Mouse (Mus musculus): ENCODE measurements around the gene Macrod2. TPM values are rescaled to one million over a fixed set of nuclear protein-coding genes. Genes with fewer than 3 reads are reported as not detected.

Macrod2 gene
- total and polyA plus RNA-seq, 2 experiments from 2014 or later: 5.5 to 17.4 TPM

DNA sequence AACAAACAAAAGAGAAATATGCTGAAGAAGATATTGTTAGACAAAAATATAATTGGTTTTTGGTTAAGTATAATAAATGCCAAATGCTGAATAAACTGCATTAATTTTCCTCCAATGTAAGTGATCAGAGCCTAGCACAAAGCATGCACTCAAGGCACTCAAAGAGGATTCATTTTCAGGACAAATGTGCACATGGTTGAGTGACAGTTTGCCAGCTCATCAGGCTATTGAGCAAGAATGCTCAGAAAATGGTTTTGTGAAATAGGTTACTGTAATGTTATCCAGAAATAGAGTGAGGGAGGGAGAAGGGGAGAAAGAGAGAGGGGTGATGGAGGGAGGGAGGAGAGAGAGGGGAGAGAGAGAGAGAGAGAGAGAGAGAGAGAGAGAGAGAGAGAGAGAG is 1268.9 kb downstream of the Macrod2 start:
- Histone ChIP-seq H3K4me2 (ENCODE audit: low read depth, low read length) (no peak overlapping the region), H3K9me3 (replicated peaks; ENCODE audit: control insufficient read depth, low read length) (no peaks in the 10 kb centered on the region)

DNA sequence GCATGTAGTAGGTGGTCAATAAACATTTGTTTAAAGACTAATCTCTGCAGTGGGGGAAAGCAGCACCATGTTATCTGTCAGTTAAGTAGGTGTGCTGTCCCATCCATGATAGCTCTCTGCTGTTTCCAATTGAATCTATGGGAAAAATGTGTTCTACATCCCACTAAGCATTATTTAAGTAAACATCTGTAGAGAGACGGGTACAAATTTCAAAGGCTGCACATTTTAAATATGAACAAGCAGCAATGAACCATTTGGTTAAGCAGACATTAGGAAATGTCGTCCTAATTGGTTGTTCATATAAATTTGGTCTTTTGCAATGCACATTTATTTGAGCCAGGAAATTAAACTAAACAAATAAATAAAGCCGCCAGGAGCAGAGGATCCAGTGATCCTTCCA is 1277.7 kb downstream of the Macrod2 start:
- WGBS: 82% methylated on average over 3 of the region's 3 CpGs
- Histone ChIP-seq H3K36me3 (replicated peaks; ENCODE audit: control insufficient read depth, insufficient read depth, low read length) (no peaks in the 10 kb centered on the region), H3K27me3 (ENCODE audit: control insufficient read depth, insufficient read depth, low read length) (no peaks in the 10 kb centered on the region), H3K4me3 (ENCODE audit: low read depth, low read length) (no peak overlapping the region), H3K27ac (ENCODE audit: low read depth) (no peak overlapping the region), H3K9ac (replicated peaks; ENCODE audit: low read depth, low read length) (no peak overlapping the region), H3K9me3 (replicated peaks; ENCODE audit: control insufficient read depth, low read length) (no peaks in the 10 kb centered on the region), H3K4me2 (ENCODE audit: low read depth, low read length) (no peak overlapping the region), H3K4me1 (ENCODE audit: control insufficient read depth, insufficient read depth) (no peaks in the 10 kb centered on the region)
- ATAC-seq (ENCODE audit: insufficient read depth, low read depth): no peak
- DNase-seq (ENCODE audit: low spot score): no peak
- TF ChIP-seq CTCF (IDR thresholded peaks at IDR 0.05; ENCODE audit: low read depth) (no peak), EP300 (IDR thresholded peaks at IDR 0.05; ENCODE audit: low read depth) (no peak)

More for the DNA sequence above, 1268.9 kb downstream of the Macrod2 start:
- H3K9ac ChIP-seq (replicated peaks; ENCODE audit: low read depth, low read length): no peak overlapping the region
- no peak for DNase-seq (ENCODE audit: low spot score)
- no peaks in the 10 kb centered on the region for H3K36me3 ChIP-seq (replicated peaks; ENCODE audit: control insufficient read depth, insufficient read depth, low read length)
- ATAC-seq (ENCODE audit: insufficient read depth, low read depth): no peak
- no peaks in the 10 kb centered on the region for H3K27me3 ChIP-seq (ENCODE audit: control insufficient read depth, insufficient read depth, low read length)
- no peaks in the 10 kb centered on the region for H3K4me1 ChIP-seq (ENCODE audit: control insufficient read depth, insufficient read depth)
- no peak for TF ChIP-seq CTCF (IDR thresholded peaks at IDR 0.05; ENCODE audit: low read depth)
- TF ChIP-seq EP300 (IDR thresholded peaks at IDR 0.05; ENCODE audit: low read depth): no peak
- no peak overlapping the region for H3K27ac ChIP-seq (ENCODE audit: low read depth)
- H3K4me3 ChIP-seq (ENCODE audit: low read depth, low read length): no peak overlapping the region

DNA sequence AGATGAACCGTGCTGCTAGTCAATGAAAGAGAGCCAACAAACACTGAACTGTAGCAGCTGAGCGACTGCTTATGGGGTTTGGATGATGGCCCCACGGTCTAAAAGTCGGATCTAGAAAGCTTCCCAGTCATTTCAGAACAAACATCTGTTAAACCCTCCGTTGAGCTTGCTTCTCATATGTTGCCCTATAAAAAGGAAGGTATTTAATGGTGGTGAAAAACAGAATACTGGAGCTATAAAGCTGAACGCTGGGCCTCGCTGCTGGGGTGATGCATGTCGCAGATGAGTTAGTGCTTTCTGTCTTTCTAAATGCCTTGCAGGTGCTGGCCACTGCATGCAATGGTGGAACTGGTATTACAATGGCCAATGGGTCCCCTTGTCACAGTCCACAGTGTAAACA is 1278.3 kb downstream of the Macrod2 start:
- H3K4me3 ChIP-seq (ENCODE audit: low read depth, low read length): no peak overlapping the region
- H3K4me2 ChIP-seq (ENCODE audit: low read depth, low read length): no peak overlapping the region
- H3K27ac ChIP-seq (ENCODE audit: low read depth): no peak overlapping the region
- no peak for DNase-seq (ENCODE audit: low spot score)
- no peak for TF ChIP-seq CTCF (IDR thresholded peaks at IDR 0.05; ENCODE audit: low read depth)
- no peak for TF ChIP-seq EP300 (IDR thresholded peaks at IDR 0.05; ENCODE audit: low read depth)
- no peak for ATAC-seq (ENCODE audit: insufficient read depth, low read depth)
- H3K9me3 ChIP-seq (replicated peaks; ENCODE audit: control insufficient read depth, low read length): no peaks in the 10 kb centered on the region
- 79% methylated on average over 8 of the region's 8 CpGs for WGBS
- H3K36me3 ChIP-seq (replicated peaks; ENCODE audit: control insufficient read depth, insufficient read depth, low read length): no peaks in the 10 kb centered on the region
- no peaks in the 10 kb centered on the region for H3K27me3 ChIP-seq (ENCODE audit: control insufficient read depth, insufficient read depth, low read length)
- H3K9ac ChIP-seq (replicated peaks; ENCODE audit: low read depth, low read length): no peak overlapping the region
- no peaks in the 10 kb centered on the region for H3K4me1 ChIP-seq (ENCODE audit: control insufficient read depth, insufficient read depth)

DNA sequence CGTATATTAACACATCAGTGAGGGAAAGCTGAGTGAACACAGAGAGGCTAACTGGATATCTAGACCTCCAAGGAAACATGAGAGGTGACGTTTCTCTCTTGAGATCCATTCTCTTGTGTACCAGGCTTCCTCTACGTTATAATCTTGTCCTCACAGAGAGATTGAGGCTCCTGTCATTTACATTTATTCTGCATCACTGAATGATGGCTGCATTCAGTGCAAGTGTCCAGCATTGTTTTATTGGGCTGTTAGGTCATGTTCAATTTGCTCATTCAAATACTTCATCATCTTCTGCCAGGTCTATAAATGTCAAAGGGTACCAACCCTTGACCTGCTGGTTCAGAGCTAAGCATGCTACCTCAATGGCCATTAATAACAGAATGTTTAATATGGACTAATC is 1302.4 kb downstream of the Macrod2 start:
- Histone ChIP-seq H3K27me3 (ENCODE audit: control insufficient read depth, insufficient read depth, low read length) (no peaks in the 10 kb centered on the region), H3K4me2 (ENCODE audit: low read depth, low read length) (no peak overlapping the region), H3K9me3 (replicated peaks; ENCODE audit: control insufficient read depth, low read length) (peaks cover 9% of the 10 kb centered on the region; the same call in 1 of the 2 replicates), H3K4me3 (ENCODE audit: low read depth, low read length) (no peak overlapping the region), H3K36me3 (replicated peaks; ENCODE audit: control insufficient read depth, insufficient read depth, low read length) (no peaks in the 10 kb centered on the region), H3K9ac (replicated peaks; ENCODE audit: low read depth, low read length) (no peak overlapping the region), H3K4me1 (ENCODE audit: control insufficient read depth, insufficient read depth) (peaks cover 9% of the 10 kb centered on the region), H3K27ac (ENCODE audit: low read depth) (no peak overlapping the region)
- 62% methylated on average over 3 of the region's 3 CpGs for WGBS
- no peak for DNase-seq (ENCODE audit: low spot score)
- no peak for ATAC-seq (ENCODE audit: insufficient read depth, low read depth)
- no peak for TF ChIP-seq CTCF (IDR thresholded peaks at IDR 0.05; ENCODE audit: low read depth)
- TF ChIP-seq EP300 (IDR thresholded peaks at IDR 0.05; ENCODE audit: low read depth): no peak

DNA sequence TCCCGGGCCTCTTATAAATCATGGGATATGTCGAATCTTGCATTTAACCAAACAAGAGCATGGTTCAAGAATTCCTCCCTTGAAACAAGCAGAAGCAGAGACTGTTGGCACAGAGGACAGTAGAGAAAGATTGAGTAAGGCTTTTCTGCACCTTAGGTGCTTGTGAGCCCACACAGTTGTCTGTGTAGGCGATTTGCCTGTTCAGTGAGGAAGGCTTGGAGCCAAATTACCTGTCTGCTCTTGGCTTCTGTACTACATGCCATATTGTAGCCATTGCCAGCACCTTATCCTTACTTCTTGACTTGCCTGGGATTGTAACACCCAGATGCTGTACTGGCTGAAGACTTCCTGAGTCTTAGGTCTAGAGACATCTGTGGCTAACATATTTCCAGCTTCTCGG is 1303.2 kb downstream of the Macrod2 start:
- no peaks in the 10 kb centered on the region for H3K27me3 ChIP-seq (ENCODE audit: control insufficient read depth, insufficient read depth, low read length)
- no peak for ATAC-seq (ENCODE audit: insufficient read depth, low read depth)

DNA sequence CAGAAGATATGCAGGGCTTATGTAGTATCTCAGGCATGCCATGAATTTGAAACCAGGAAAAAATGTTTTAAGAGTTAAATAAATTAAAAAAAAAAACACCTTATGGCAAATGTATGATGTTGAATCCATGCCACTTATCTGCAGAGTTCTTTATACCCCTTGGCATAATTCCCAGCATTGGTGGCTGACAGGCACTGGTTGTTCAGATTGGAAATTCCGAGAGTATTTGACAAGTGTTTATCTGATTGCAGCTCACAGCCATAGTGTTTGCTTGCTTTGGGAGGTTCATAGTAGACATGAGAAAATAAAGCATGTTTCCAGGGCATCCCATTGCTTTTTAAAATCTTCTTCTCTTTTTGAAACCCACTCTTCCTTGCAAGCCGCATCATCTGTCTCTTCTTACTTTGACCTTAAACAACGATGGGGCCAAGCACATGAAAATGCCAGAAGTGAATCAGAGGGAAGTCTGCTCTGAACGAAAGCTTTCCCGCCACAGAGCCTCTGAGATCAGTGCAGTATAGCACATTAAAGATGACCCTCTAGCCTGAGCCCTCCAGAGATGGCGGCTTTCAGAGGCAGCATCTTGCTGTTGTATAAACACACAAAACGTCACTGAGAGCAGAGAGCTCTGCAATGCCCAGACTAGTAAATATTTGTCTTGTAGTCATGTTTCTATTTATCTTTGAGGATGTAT is 1305.8 kb downstream of the Macrod2 start:
- no peak overlapping the region for H3K27ac ChIP-seq (ENCODE audit: low read depth)
- H3K9me3 ChIP-seq (replicated peaks; ENCODE audit: control insufficient read depth, low read length): no peaks in the 10 kb centered on the region
- TF ChIP-seq EP300 (IDR thresholded peaks at IDR 0.05; ENCODE audit: low read depth) (no peak), CTCF (IDR thresholded peaks at IDR 0.05; ENCODE audit: low read depth) (no peak)
- WGBS: 35% methylated on average over 7 of the region's 7 CpGs
- no peak overlapping the region for H3K9ac ChIP-seq (replicated peaks; ENCODE audit: low read depth, low read length)
- H3K4me3 ChIP-seq (ENCODE audit: low read depth, low read length): no peak overlapping the region
- DNase-seq (ENCODE audit: low spot score) (no peak), ATAC-seq (ENCODE audit: insufficient read depth, low read depth) (no peak)
- H3K27me3 ChIP-seq (ENCODE audit: control insufficient read depth, insufficient read depth, low read length): no peaks in the 10 kb centered on the region
- H3K4me1 ChIP-seq (ENCODE audit: control insufficient read depth, insufficient read depth): peaks cover 9% of the 10 kb centered on the region
- H3K4me2 ChIP-seq (ENCODE audit: low read depth, low read length): no peak overlapping the region
- no peaks in the 10 kb centered on the region for H3K36me3 ChIP-seq (replicated peaks; ENCODE audit: control insufficient read depth, insufficient read depth, low read length)

More for the DNA sequence above, 1303.2 kb downstream of the Macrod2 start:
- no peak overlapping the region for H3K27ac ChIP-seq (ENCODE audit: low read depth)
- WGBS: 80% methylated on average over 4 of the region's 4 CpGs
- DNase-seq (ENCODE audit: low spot score): no peak
- no peak overlapping the region for H3K4me2 ChIP-seq (ENCODE audit: low read depth, low read length)
- H3K9ac ChIP-seq (replicated peaks; ENCODE audit: low read depth, low read length): no peak overlapping the region
- no peak overlapping the region for H3K4me3 ChIP-seq (ENCODE audit: low read depth, low read length)
- H3K36me3 ChIP-seq (replicated peaks; ENCODE audit: control insufficient read depth, insufficient read depth, low read length): no peaks in the 10 kb centered on the region
- H3K4me1 ChIP-seq (ENCODE audit: control insufficient read depth, insufficient read depth): peaks cover 9% of the 10 kb centered on the region
- H3K9me3 ChIP-seq (replicated peaks; ENCODE audit: control insufficient read depth, low read length): peaks cover 8% of the 10 kb centered on the region; the same call in 1 of the 2 replicates
- TF ChIP-seq CTCF (IDR thresholded peaks at IDR 0.05; ENCODE audit: low read depth) (no peak), EP300 (IDR thresholded peaks at IDR 0.05; ENCODE audit: low read depth) (no peak)
